Mouse (Mus musculus) heart, embryonic 13.5 days (tissue): ENCODE data around the gene Naa38. TPM values are rescaled to one million over a fixed set of nuclear protein-coding genes. Genes with fewer than 3 reads are reported as not detected.

Experiments used
- ATAC-seq: fragments of 200-750 bp; cut with Nextera tagmentation; 2 replicates; pipeline ENCODE4 v1.8.0; 2017; ENCODE audit warnings: moderate TSS enrichment; ENCODE audit not compliant: insufficient number of reproducible peaks, low FRiP score, low TSS enrichment; ENCODE audit errors: extremely low read depth
- H3K27ac ChIP-seq: fragments of 300-500 bp; sonication (generic); replicated peaks from 2 replicates; pipeline ENCODE4 v1.5.1; 2015; ENCODE audit warnings: moderate library complexity, mild to moderate bottlenecking, inconsistent platforms
- H3K27me3 ChIP-seq: fragments of 300-500 bp; sonication (generic); replicated peaks from 2 replicates; pipeline ENCODE4 v1.6.1; 2015; ENCODE audit warnings: mild to moderate bottlenecking, inconsistent platforms
- H3K36me3 ChIP-seq: fragments of 300-500 bp; sonication (generic); 2 replicates; pipeline ENCODE4 v1.6.1; 2015; ENCODE audit warnings: mild to moderate bottlenecking, inconsistent platforms
- H3K4me1 ChIP-seq: fragments of 300-500 bp; sonication (generic); 2 replicates; pipeline ENCODE4 v1.6.1; 2015; ENCODE audit warnings: inconsistent platforms
- H3K4me2 ChIP-seq: fragments of 300-500 bp; sonication (generic); 2 replicates; pipeline ENCODE4 v1.6.1; 2015; ENCODE audit warnings: inconsistent platforms, mild to moderate bottlenecking, moderate library complexity
- H3K4me3 ChIP-seq: fragments of 300-500 bp; sonication (generic); 2 replicates; pipeline ENCODE4 v1.5.1; 2015; ENCODE audit warnings: moderate library complexity, mild to moderate bottlenecking, inconsistent platforms
- H3K9ac ChIP-seq: fragments of 300-500 bp; sonication (generic); 2 replicates; pipeline ENCODE4 v1.6.1; 2015; ENCODE audit warnings: inconsistent platforms, mild to moderate bottlenecking, moderate library complexity
- H3K9me3 ChIP-seq: fragments of 300-500 bp; sonication (generic); 2 replicates; pipeline ENCODE4 v1.6.1; 2016; ENCODE audit warnings: inconsistent platforms
- WGBS: fragments of 180-500 bp; shearing (Covaris S2); methylation state at CpG from one replicate; pipeline ENCODE4 v1.1.7; 2015; ENCODE audit warnings: mixed read lengths; 5-methylcytosine and 5-hydroxymethylcytosine counted together
- polyA plus RNA-seq: library from polyadenylated mRNA; unstranded; fragments of >200 nt; fragmentation: Nextera tagmentation; extraction: Ambion mirVana; gene quantifications from 2 replicates; pipeline ENCODE4 v1.2.1, GENCODE M21; 2015

Naa38 gene
- polyA plus RNA-seq, 1 experiment from 2014 or later, result 135 TPM

GRCm38 (mm10) chr11:69395634-69396373 is 517 bp downstream of the Naa38 start:
- peak; percentile 78 for ATAC-seq
- WGBS, result under 1% methylated on average over 48 of the region's 48 CpGs
- Histone ChIP-seq H3K36me3 (peaks cover 27% of the 10 kb centered on the region), H3K9ac (peak overlapping the region; percentile 95), H3K4me2 (peak overlapping the region; percentile 91), H3K4me3 (peak overlapping the region; percentile 78), H3K9me3 (no peaks in the 10 kb centered on the region), H3K4me1 (peaks cover 50% of the 10 kb centered on the region), H3K27ac (peak overlapping the region; percentile 98), H3K27me3 (0 out of 2 replicates have a peak, but pooled peaks cover 4% of the 10 kb centered on the region)

GRCm38 (mm10) chr11:69396772-69397171 is 1.5 kb downstream of the Naa38 start:
- WGBS, result 29% methylated on average over 11 of the region's 11 CpGs
- Histone ChIP-seq H3K9ac (peak overlapping the region; percentile 95), H3K36me3 (peaks cover 33% of the 10 kb centered on the region), H3K4me3 (peak overlapping the region; percentile 78), H3K27ac (peak overlapping the region; percentile 98), H3K9me3 (no peaks in the 10 kb centered on the region), H3K27me3 (0 out of 2 replicates have a peak, but pooled peaks cover 4% of the 10 kb centered on the region), H3K4me2 (peak overlapping the region; percentile 91), H3K4me1 (peaks cover 59% of the 10 kb centered on the region)
- no peak for ATAC-seq

DNA sequence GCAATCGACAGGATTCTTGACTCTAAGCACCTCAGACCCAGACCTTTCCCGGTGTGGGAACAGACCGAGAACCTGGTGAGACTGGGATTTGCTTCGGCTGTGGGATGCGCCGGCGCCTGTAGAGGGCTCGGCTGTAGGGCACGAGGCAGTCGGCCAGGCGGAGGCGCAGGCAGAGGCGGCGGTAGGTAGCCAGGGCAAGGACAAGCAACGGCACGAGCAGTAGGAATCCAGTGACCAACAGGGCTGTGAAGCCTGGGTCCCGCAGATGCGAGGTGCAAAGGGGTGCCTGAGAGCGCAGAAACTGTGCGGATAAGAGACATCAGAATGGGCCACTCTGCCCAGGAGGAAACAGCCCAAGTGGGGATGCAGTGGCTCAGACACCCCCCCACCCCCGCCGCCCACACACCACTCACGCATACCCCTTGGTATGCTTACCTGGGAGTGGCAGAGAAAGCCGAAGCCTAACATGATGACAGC is 2.3 kb downstream of the Naa38 start:
- Histone ChIP-seq H3K9me3 (no peaks in the 10 kb centered on the region), H3K9ac (peak overlapping the region; percentile 95), H3K36me3 (peaks cover 37% of the 10 kb centered on the region), H3K4me1 (peaks cover 60% of the 10 kb centered on the region), H3K4me2 (peak overlapping the region; percentile 91), H3K4me3 (peak overlapping the region; percentile 78), H3K27ac (peak overlapping the region; percentile 98), H3K27me3 (0 out of 2 replicates have a peak, but pooled peaks cover 4% of the 10 kb centered on the region)
- WGBS, result 4% methylated on average over 24 of the region's 24 CpGs
- no peak for ATAC-seq

DNA sequence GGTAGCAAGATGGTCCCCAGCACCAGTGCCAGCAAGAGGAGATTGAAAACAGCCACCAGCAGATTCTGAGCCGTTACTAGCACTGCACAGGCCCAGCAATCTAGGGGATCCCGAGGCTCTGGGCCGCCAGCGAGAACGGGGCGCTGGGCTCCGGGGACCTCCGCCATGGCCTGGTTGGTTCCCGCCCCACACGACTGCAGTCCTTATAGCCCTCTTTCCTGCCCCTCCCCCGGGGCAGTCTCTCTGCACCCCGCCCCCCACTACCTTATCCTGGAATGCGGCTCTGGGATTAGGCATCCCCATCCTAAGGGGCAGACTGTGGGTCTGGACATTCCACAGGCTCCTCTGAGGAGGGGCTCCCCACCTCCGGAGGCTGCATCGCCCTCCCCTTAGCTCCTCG is 2.8 kb downstream of the Naa38 start, which contains the start of gene Tmem88:
Tmem88 (minus strand) TSS at position 176 of the 400 bp plus-strand sequence.
- Histone ChIP-seq H3K27me3 (0 out of 2 replicates have a peak, but pooled peaks cover 4% of the 10 kb centered on the region), H3K27ac (peak within 1 kb of the TSS; percentile 98), H3K9ac (peak within 1 kb of the TSS; percentile 95), H3K36me3 (peaks cover 41% of the 10 kb centered on the region), H3K9me3 (no peaks in the 10 kb centered on the region), H3K4me1 (peaks cover 60% of the 10 kb centered on the region), H3K4me3 (peak within 1 kb of the TSS; percentile 78), H3K4me2 (peak within 1 kb of the TSS; percentile 91)
- 3% methylated on average over 15 of the region's 16 CpGs for WGBS
- ATAC-seq, result no peak

DNA sequence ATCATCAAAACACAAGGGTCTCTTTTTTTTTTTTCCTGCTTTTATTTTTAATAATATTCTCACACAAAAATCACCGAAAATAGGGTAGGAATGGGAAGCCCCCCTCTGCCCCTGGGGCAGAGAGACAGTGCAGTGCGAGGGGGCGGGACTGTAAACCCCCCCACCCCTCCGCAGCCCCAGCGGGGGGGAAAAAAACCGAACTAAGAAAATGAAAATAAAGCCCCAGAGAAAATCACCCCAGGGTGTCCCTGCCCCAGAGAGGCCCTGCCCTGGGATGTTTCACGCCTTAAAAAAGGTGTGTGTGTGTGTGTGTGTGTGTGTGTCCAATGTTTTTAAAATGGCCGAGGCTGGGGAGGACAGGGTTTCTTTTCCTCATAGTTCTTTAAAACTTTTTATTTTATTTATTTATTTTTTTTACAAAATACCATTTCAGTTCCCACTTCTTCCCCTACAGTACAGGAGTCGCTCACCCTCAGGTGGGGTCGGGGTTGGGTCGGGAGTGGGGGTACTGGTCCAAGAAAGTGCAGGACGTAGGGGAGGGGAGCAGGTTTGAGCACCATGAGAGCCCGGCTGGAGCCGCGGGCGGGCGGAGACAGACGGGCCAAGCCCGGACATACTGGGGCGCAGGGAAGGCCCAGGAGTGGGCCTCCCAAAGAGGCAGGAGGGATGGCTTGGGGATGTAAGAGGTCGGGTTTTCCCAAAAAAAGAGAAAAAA is 3.4 kb downstream of the Naa38 start:
- WGBS, result 18% methylated on average over 21 of the region's 21 CpGs
- Histone ChIP-seq H3K36me3 (peaks cover 47% of the 10 kb centered on the region), H3K9me3 (no peaks in the 10 kb centered on the region), H3K4me2 (peak overlapping the region; percentile 91), H3K4me3 (peak overlapping the region; percentile 78), H3K9ac (peak overlapping the region; percentile 95), H3K27ac (peak overlapping the region; percentile 98), H3K27me3 (0 out of 2 replicates have a peak, but pooled peaks cover 4% of the 10 kb centered on the region), H3K4me1 (peaks cover 60% of the 10 kb centered on the region)
- ATAC-seq, result no peak

- Histone ChIP-seq H3K27me3 (0 out of 2 replicates have a peak, but pooled peaks cover 4% of the 10 kb centered on the region), H3K27ac (no peak overlapping the region), H3K4me3 (peak overlapping the region; percentile 11; the same call in 1 of the 2 replicates), H3K4me1 (peaks cover 56% of the 10 kb centered on the region), H3K4me2 (peak overlapping the region; percentile 91), H3K36me3 (peaks cover 55% of the 10 kb centered on the region), H3K9ac (peak overlapping the region; percentile 95), H3K9me3 (no peaks in the 10 kb centered on the region)
- 30% methylated on average over 66 of the region's 66 CpGs for WGBS
- ATAC-seq, result no peak
Observed at GRCm38 (mm10) chr11:69399201-69400082, 4.2 kb downstream of the Naa38 start.

GRCm38 (mm10) chr11:69400083-69400850 is 5.0 kb downstream of the Naa38 start:
- WGBS, result 67% methylated on average over 25 of the region's 25 CpGs
- no peak overlapping the region for H3K27ac ChIP-seq
- H3K36me3 ChIP-seq, result peaks cover 63% of the 10 kb centered on the region
- peak overlapping the region; percentile 66 for H3K9ac ChIP-seq
- H3K4me3 ChIP-seq, result 0 out of 2 replicates have a peak overlapping the region, but pooled peaks have one; percentile 11
- peak overlapping the region; percentile 91 for H3K4me2 ChIP-seq
- H3K4me1 ChIP-seq, result peaks cover 56% of the 10 kb centered on the region
- ATAC-seq, result no peak
- no peaks in the 10 kb centered on the region for H3K9me3 ChIP-seq
- 0 out of 2 replicates have a peak, but pooled peaks cover 4% of the 10 kb centered on the region for H3K27me3 ChIP-seq

GRCm38 (mm10) chr11:69401210-69401637 is 5.9 kb downstream of the Naa38 start:
- peaks cover 73% of the 10 kb centered on the region for H3K36me3 ChIP-seq
- no peak overlapping the region; the same call in 1 of the 2 replicates for H3K4me2 ChIP-seq
- 0 out of 2 replicates have a peak, but pooled peaks cover 4% of the 10 kb centered on the region for H3K27me3 ChIP-seq
- H3K9me3 ChIP-seq, result no peaks in the 10 kb centered on the region
- WGBS, result 15% methylated on average over 22 of the region's 22 CpGs
- H3K4me3 ChIP-seq, result no peak overlapping the region
- no peak for ATAC-seq
- no peak overlapping the region for H3K9ac ChIP-seq
- H3K27ac ChIP-seq, result no peak overlapping the region
- H3K4me1 ChIP-seq, result peaks cover 54% of the 10 kb centered on the region

- no peak overlapping the region for H3K27ac ChIP-seq
- ATAC-seq, result no peak
- 88% methylated on average over 12 of the region's 12 CpGs for WGBS
- peaks cover 81% of the 10 kb centered on the region for H3K36me3 ChIP-seq
- no peaks in the 10 kb centered on the region for H3K9me3 ChIP-seq
- H3K4me1 ChIP-seq, result peaks cover 46% of the 10 kb centered on the region
- H3K27me3 ChIP-seq, result 0 out of 2 replicates have a peak, but pooled peaks cover 4% of the 10 kb centered on the region
- no peak overlapping the region for H3K9ac ChIP-seq
- H3K4me2 ChIP-seq, result no peak overlapping the region
- H3K4me3 ChIP-seq, result no peak overlapping the region
Observed at GRCm38 (mm10) chr11:69401987-69402386, 6.7 kb downstream of the Naa38 start.
